Mouse (Mus musculus) brain, embryonic 14.5 days (tissue): ENCODE measurements around the gene Rfc4.
"Not testable (repeated sequence)": the region's sequence is repeated elsewhere in the genome, so short reads cannot be mapped to it uniquely, and the experiment has no call there.

Experiments
- CTCF ChIP-seq: fragments of 200-500 bp; IDR thresholded peaks from 2 replicates; pipeline ENCODE4 v1.5.1; 2012; ENCODE audit warnings: inconsistent platforms, mild to moderate bottlenecking, moderate library complexity, borderline replicate concordance; ENCODE audit not compliant: insufficient read depth, insufficient read length; ENCODE audit errors: extremely low read depth
- POLR2A ChIP-seq: fragments of 200-500 bp; IDR thresholded peaks from 2 replicates; pipeline ENCODE4 v1.6.1; 2012; ENCODE audit warnings: mild to moderate bottlenecking, inconsistent platforms, borderline replicate concordance; ENCODE audit not compliant: poor library complexity, insufficient read depth, insufficient read length, severe bottlenecking; ENCODE audit errors: extremely low read depth

DNA sequence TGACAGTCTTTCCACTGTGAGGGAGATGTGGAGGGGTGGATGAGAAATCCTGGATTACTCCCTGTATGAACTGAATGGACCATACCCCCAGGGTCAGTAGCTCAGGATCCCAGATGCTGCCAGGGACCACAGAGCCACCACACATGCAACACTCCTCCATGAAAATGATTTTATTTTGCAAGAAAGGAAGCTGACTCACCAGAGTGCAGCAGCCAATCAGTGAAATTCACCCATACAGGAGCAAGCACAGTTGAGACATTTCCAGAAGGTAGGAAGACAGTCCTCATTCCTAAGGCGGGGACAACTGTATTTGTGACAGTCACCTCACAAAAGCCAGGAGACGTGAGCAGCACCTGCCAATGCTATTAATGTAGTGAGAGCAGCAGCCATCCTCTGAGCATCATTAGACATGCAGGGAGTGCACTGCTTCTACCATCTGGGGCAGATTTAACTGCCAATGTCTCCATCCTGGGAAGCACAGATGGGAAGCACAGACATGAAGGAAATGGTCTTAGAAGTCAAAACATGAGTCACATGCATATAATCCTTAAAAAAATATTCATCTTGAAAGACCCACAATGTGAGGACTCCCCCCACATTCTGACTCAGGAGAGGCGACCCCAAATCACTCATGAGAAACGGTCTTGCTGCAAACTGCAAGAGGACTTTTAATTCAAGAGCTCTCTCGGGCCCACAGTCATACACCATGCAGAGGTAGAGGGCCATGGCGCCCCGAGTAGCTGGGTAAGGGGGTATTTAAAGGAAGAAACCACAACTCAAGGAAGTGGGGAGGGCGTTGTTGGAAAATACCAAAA is 30.0 kb downstream of the Rfc4 start:
- not testable (repeated sequence) for TF ChIP-seq CTCF, POLR2A
